Mouse (Mus musculus) lung, postnatal 4 days (tissue): ENCODE measurements around the gene Dnajb4.
"Not testable (repeated sequence)": the region's sequence is repeated elsewhere in the genome, so short reads cannot be mapped to it uniquely, and the experiment has no call there.

Experiments
- DNase-seq, 2 experiments: peaks; one replicate each; pipeline ENCODE4 v3.0.0; 2021

The Dnajb4 gene

DNA sequence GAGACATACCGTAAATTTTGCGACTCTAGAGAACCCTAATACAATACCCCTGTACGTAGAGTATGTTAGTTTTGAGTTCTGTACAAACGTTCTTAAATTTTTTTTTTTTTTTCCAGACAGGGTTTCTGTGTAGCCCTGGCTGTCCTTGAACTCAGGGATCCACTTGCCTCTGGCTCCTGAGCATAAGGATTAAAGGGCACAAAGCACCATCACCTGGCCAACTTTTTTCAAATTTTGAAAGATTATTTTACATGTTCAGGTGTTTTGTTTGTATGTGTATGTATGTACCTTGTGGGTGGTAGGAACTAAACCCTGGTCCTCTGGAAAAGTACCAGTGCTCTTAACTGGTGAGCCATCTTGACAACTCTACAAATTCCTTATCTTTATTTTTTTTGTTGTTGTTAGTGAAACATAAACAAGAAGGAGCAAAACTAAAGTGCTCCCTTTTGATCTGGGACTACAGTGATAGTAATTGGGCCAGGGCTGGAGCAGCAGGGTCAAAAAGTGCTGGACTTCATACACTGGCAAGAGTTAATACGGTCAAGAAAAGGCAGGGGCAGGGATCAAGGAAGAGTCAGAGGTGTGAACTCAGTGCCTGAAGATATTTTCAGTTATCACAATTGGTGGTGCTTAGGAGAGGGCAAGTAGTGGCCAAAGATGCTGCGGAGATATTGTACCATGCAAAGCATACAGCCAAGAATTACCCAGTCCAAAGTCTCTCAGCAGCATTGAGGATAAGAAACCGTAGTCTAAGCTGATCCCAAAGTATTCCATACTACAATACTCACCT is 1.8 kb downstream of the Dnajb4 start:
- DNase-seq, result no peak

DNA sequence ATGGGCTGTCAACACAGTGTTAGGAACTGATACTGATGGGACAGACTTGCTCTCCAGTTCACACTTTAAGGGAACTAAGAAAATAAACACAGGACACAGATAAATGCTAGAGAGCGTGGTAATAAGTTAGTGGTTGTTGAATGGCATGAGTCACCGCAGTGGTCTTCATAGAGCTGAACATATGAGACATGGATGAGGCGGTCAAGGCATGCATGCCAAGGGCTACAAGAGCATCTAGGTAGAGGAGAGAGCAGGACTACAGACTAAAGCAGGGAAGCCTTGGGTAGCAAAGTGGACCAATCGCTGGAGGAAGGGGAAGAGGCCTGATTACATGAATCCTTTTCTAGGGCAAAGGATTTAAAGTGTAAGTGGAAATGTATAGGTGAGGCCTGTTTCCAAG is 2.9 kb downstream of the Dnajb4 start:
- DNase-seq, result no peak

DNA sequence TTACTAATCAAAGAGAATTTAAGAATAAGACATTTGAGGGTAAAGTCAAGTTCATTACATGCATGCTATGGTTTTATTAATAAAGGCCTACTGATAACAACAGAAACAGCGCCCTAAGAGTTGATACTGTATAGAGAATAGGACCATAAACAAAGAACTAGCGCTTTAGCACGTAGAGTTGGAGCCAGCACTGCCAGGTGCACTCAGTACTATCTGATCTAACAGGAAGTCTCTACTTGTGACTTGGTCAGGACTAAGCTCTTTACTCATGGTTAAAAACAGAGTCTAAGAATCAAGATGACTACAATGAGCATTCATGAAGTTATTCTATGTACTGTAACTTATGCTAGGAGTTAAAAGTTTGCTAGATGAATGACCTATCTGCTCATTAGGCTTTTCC is 5.5 kb downstream of the Dnajb4 start:
- no peak for DNase-seq

DNA sequence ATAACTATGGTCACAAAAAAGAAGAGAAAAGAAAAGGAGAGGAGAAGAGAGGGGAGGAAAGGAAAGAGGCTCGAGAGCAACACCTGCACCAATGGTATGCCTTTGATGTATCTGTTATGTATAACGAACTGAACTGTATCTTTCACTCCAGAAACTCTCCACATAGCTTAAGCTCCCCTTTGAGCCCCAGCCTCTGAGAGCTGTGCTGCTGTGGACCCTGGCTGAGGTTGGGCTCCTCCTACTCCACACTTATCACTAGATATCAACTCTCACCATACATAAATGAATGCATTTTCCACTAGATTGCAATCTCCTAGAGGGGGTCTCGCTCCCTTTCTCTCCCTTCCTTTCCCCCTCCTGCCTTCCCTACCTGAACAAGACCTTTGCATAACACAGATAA is 6.1 kb downstream of the Dnajb4 start:
- DNase-seq, result no peak

DNA sequence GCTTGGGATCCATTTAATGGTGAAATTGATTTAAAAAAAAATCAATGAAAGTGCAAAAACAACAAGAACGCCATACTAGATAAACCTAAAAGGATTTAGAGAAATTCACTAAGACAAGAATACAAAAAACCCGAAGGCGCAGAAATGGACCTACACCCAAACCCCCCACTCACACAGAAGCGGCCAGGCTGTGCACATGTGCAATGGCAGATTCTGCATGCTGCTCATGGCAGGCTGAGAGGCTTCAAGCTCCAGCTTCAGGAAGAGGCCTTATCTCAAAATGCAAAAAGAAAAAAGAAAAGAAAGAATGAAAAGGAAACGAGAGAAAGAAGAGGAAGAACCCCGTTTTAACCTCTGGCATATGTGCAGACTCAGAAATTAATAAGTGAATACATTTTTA is 6.7 kb downstream of the Dnajb4 start:
- no peak for DNase-seq

DNA sequence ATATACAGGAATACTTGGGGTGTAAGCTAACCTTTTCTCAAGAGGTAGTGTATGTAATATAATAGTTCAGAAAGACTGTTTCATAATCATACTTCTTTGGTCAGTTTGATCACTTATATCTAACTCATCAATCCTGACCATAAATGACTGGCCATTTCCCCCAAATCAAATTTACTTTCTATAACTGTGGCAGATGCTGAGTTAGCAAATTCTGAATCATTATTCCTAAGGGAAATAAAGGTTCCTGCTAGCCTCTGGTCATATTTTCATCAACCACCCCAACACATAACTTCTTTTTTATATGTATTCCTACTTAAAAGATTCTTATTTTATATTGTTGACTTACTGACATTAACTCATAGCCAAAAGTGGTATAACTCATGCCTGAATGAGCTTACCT is 7.2 kb downstream of the Dnajb4 start:
- DNase-seq, result no peak

DNA sequence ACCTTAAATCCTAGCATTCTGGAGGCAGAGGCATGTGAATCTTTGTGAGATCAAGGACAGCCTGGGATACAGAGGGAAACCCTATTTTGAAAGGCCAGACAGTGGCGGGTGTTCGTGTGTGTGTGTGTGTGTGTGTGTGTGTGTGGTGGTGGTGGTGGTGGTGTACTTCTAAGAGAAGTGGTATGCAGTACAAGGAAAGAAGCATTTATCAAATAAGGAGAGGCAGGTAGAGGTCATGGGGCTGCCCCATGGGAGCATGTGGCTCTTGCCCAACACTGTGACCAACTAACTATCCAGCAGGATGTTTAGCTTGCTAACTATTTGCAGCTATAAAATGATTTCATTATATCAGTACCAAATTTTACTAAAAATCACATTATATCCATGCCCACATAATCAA is 8.5 kb downstream of the Dnajb4 start:
- no peak for DNase-seq

DNA sequence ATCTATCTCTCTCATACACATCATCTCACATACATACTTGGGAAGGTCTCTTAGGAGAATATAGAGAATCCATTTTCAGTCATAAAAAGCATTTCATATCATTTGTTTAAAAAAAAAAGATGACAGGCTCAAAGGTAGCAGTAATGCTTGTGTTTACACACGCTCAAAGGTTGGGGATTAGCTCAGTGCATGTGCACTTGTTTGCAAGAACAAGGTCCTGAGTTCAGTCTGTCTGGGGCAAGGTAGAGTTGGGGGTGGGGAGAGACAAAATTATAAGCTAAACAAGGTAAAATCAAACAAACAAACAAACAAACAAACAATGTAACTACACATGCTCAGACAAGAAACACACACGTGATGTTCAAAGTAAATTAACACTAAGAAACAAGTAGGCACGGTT is 8.9 kb downstream of the Dnajb4 start:
- no peak for DNase-seq

DNA sequence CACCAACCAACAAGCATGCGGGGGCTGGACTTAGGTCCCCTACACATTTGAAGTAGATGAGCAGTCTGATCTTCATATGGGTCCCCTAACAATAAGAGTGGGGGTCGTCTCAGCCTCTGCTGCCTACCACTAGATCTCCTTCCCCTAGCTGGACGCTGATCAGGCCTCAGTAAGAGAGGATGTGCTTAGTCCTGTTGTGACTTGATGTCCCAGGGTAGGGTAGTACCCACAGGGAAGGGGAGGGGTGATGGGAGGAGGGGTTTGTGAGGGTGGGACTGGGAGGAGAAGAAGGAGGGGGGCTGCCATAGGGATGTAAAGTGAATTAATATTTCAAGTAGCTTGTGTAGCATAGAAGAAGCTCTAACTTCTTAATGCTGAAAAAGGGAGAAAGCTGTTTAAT is 11.0 kb downstream of the Dnajb4 start:
- no peak for DNase-seq

DNA sequence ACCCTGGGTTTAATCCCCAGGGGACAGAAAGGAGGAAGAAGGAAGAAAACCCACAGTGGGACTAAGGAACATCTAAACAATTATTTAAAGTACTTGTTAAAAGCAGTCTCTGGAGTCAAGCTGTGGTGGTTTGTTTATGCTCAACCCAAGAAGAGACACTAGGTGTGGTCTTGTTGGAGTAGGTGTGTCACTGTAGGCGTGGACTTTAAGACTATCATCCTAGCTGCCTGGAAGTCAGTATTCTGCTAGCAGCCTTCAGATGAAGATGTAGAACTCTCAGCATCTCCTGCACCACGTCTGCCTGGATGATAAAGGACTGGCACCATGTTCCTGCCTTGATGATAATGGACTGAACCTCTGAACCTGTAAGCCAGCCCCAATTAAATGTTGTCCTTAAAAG is 12.9 kb downstream of the Dnajb4 start:
- not testable (repeated sequence) for DNase-seq

DNA sequence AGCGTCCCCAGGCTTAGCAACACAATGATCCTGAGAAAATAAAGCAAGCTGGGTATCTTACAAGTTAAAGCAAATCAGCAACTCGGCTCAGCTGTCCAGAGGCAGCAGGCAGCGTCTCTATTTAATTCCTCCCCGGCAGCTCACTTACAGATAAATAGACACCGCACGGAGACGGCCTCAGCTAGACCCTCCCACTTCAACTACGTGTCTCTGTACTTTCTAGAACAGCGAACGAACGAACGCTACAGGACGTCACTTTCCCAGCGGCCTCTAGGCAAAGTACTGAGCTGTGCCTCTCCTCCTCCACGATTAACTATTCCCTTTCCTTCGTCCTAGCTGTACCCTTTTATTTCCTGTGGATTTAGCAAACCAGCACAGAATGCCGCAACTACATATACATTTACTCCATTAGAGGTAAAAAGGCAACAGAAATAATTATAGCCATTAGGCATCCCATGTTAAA is 16.4 kb downstream of the Dnajb4 start:
- DNase-seq, result peak; percentile 85 to 87

DNA sequence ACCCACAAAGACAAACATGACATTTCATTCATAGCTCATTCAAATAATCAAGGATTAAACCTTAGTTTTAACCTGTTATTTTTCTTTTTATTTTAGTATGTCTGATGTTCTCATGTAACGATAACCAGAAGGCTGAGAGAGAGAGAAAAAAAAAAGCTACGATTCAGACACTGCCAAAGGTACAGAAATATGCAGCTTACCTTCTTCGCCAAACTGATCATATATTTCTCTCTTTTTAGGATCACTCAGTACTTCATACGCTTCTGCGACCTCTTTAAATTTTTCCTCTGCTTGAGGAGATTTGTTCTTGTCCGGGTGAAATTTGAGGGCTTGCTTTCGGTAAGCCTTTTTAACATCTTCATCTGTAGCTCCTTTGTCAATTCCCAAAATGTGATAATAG is 16.9 kb downstream of the Dnajb4 start:
- no peak for DNase-seq

DNA sequence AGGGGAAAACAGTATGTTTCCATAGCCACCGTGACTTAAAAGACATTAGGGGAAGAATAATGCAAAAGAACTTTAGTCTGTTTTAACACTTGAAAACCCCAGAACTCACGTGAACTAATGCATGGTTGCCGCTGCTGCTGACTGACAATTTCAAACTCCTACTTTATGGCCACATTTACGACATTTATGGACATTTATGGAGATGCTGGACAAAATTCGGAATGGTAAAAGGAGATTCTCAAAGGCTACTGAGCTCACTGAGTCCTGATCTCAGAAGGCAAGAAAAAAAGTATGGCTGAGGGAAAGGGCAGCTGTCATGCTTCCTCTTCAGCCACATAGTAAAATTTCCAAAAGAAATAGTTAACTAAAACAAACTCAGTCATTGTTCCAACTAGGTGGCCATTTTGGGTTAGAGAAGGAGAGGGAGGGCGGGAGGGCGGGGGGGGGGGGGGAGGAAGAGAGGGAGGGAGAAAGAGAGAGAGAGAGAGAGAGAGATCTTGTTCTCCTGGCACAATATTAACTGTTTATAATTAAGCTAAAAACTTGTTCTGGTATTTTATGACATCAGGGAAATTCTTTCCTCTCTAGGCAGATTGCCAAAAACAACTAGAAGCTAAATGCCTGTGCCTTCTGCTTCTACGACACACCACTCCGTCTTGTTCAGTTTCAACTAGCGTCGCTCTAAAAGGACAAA is 17.7 kb downstream of the Dnajb4 start:
- no peak for DNase-seq

DNA sequence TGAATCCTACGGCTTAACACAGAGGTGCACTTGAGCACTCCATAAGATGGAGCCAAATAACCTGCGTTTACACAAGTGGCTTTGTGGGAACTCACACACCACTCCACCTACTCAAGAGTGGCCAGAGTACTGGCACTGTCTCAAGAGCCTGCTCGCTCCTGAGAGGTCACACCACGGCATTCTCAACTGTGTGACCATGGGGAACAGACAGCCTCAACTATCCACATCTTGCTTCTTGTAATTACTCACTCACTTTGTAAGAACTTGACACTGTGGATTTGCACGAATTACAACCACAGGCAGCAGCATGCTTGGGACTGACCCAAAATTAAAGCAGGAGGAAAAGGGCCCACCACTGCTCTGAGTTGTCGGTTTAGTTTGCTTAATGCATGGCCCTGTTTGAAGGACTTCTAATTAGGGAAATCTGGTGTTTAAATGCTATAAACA is 18.3 kb downstream of the Dnajb4 start:
- peak; percentile 74 to 86 for DNase-seq

DNA sequence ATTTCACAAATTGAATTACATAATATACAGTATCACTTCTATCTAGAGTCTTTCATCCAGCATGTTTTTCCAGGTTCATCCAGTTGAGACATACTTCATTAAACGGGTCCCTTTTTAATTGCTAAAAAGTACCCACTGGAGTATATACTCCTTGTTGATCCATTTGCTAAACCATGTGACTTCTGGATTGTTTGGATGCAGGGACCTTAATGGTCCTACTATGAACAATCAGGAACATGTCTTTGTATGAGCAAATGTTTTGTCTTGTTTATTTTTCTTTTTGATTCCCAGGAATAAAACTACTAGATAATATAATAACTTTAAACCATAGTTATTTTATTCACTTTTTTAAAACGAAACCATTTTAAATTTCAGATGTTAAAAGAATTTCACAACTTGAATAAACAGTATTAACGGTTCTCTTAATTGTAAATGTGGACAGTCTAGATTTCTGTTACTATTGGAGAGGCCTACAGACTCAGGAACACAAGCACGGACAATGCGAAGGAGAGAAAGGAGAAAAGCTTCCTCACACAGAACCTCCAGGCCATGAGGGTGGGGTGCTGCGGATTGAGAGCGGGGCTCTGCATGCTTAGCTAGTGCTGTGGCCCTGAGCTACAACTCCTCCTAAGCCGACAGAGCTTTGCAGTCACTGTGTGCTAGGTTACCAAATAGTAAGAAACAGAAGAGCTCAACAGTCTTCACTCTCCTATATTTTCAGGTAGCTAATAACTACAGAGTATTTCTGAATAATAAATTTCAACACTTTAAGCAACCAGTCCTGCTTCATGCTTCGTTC is 19.2 kb downstream of the Dnajb4 start:
- no peak for DNase-seq

DNA sequence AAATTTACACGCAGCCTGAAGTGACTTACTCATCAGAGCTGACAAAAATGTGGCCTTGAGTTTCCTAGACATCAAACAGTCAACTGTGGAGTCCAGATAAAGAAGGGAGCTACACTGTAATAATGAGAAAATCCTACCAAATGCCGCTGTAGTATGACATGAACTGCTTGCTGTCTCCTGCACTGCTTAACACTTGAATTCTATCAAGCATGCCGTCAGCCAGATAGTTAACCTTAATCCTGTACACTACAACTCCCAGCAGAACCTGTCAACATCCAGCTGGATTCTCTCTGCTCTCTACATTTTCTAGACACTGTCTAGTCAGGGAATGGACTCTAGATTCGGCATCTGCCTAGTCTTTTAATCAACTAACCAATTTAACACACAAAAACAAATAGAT is 20.8 kb downstream of the Dnajb4 start:
- no peak for DNase-seq

DNA sequence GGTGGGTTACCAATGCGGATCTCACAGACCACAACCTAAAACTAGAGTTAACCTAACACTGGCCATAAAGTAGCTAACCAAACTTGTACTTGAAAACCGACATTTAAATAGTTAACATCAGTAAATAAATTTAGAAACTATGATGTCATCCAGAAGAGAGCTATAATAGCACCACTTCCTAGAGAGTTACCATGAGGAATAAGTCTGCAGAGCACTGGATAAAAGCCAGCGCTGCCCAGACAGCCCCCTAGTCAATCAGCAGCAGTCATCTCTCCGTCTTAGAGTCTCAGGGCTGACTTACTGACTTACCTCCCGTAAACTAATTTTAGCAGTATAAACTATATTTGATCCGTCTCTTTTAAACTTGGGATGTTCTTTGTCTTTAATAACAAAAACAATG is 24.0 kb downstream of the Dnajb4 start:
- peak in 1 of 2 experiments; percentile 39 for DNase-seq

DNA sequence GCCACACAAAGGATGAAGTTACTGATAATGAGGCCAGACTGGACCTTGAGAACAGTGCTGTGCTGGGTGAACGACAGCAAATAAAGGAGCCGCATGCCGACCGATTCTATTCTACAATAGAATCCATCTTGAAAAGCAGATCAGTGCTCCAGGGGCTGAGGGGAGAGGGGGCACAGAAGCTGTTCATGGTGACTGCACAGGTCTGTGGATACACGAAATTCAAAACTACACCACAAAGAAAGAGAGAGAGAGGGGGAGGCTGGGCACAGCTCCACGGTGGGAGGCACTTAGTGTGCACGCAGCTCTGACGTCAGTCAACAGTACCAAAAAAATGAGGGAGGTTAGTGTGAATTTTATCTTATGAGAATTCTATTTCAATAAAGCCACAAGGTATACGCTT is 26.6 kb downstream of the Dnajb4 start:
- DNase-seq, result no peak

DNA sequence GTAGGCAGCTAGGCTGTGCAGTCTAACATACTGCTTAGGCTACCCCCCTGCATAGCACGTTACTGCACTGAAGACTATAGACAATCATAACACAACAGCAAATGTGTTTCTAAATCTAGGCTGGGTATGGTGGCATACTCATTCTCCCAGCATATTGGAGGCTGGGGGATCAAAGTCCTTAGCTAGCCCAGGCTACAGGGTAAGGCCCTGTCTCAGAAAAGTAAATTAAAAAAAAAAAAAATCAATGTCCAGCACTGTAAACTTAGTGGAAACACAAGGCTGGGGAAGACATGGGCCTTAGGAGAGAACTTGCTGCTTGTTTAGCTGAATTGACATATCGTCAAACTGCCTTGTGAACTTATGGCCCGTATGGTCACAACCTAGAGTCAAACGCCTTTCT is 29.5 kb downstream of the Dnajb4 start:
- DNase-seq, result no peak

DNA sequence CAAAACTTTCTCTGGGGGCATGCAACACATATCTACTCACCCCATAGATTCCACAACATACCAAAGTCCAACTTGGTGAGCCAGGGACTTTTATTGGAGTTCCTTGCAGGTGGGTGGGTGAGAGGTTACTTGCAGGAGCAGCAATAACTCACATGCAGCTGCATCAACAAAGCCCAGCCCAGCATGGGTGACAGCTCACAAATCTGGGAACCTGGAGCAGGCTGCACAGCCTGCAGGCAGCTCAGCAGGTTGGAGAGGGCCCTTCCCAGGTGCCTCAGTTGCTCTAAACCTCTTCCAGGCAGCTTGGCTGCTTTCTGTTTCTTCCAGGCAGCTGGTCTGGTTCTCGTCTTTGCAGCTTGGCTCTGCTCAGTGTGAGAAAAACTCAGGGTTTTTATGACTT is 30.8 kb downstream of the Dnajb4 start:
- no peak for DNase-seq

DNA sequence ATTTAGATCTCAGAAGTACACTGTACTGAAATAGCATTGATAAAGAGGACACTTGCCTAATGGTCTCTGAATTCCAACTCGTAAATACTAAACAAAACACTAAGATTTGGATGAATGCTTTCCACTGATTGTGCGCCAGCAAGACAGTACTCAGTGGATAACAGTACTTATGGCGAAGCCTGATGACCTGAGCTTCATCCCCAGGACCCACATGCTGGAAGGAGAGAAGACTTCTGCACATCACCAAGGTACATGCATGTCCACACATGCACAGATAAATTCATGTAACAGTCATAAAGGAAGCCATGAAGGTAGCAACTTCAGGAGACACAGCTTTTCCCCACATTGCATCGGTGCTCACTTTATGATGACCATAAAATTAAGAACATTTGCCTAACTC is 31.3 kb downstream of the Dnajb4 start:
- DNase-seq, result no peak

DNA sequence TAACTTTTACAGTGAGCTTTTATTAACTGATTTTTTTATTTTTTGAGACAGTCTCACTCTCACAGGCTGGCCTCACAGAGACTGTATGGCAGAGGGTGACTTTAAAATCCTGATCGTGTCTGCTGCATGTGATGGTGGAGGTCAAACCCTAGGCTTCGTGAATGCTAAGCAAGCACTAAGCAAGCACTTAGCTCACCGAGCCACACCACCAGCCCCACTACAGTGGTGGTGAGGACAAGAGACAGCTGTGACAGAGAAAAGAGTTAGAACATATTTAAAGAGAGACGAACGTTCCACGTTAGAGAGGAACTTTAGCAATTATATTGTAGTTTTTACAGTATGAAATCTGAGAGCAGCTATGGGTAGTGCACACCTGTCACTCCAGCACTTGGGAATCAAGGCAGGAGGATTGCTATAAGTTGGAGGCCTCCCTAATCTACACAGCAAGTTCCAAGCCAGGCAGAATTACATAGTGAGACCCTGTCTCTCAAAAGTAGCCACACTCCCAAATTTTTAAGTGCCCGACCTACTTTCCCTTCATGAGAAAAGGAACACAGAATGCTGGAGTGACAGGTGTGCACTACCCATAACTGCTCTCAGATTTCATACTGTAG is 37.7 kb downstream of the Dnajb4 start:
- peak; percentile 38 to 68 for DNase-seq

DNA sequence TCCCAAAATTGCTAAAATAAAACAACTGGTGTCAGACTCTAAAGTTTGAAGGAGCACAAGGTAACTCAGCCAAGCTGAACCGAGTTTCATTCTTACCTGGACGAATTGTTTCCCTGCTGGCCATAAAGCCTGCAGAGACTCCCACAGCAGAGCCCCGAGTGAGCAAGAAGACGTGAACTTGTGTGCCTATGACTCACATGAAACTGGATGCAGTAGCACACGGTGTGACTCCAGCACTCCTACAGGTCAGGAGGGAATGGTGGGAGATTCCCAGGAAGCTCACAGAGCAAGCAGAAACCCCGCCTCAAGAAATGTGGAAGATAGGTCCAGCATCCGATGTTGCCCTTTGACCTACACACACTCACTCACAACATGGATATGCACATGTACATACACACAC is 38.2 kb downstream of the Dnajb4 start:
- DNase-seq, result no peak
